Mouse (Mus musculus) hindbrain, embryonic 13.5 days (tissue): ENCODE measurements at regions not wholly inside any gene's neighbourhood (a gene's known extent, or its start where the extent isn't known, plus 50 kb on each side); places are given as distances from the start of the nearest gene placed in this dataset.

Experiments used
- ATAC-seq: fragments of 200-750 bp; cut with Nextera tagmentation; 2 replicates; pipeline ENCODE4 v1.8.0; 2017; ENCODE audit warnings: moderate TSS enrichment; ENCODE audit not compliant: low FRiP score
- H3K27ac ChIP-seq: fragments of 300-500 bp; sonication (generic); 2 replicates; pipeline ENCODE4 v1.5.1; 2015; ENCODE audit warnings: inconsistent platforms, mild to moderate bottlenecking, moderate library complexity
- H3K27me3 ChIP-seq: fragments of 300-500 bp; sonication (generic); 2 replicates; pipeline ENCODE4 v1.6.1; 2015; ENCODE audit warnings: mild to moderate bottlenecking, inconsistent platforms
- H3K36me3 ChIP-seq: fragments of 300-500 bp; sonication (generic); 2 replicates; pipeline ENCODE4 v1.6.1; 2015; ENCODE audit warnings: mild to moderate bottlenecking, inconsistent platforms
- H3K4me1 ChIP-seq: fragments of 300-500 bp; sonication (generic); replicated peaks from 2 replicates; pipeline ENCODE4 v1.6.1; 2015; ENCODE audit warnings: inconsistent platforms
- H3K4me2 ChIP-seq: fragments of 300-500 bp; sonication (generic); 2 replicates; pipeline ENCODE4 v1.6.1; 2015; ENCODE audit warnings: inconsistent platforms, mild to moderate bottlenecking, moderate library complexity
- H3K4me3 ChIP-seq: fragments of 300-500 bp; sonication (generic); 2 replicates; pipeline ENCODE4 v1.5.1; 2015; ENCODE audit warnings: mild to moderate bottlenecking, inconsistent platforms
- H3K9ac ChIP-seq: fragments of 300-500 bp; sonication (generic); 2 replicates; pipeline ENCODE4 v1.6.1; 2015; ENCODE audit warnings: mild to moderate bottlenecking, inconsistent platforms
- H3K9me3 ChIP-seq: fragments of 300-500 bp; sonication (generic); 2 replicates; pipeline ENCODE4 v1.6.1; 2016; ENCODE audit warnings: inconsistent platforms
- WGBS: fragments of 180-500 bp; shearing (Covaris S2); methylation state at CpG from one replicate; pipeline ENCODE4 v1.1.7; 2015; 5-methylcytosine and 5-hydroxymethylcytosine counted together

DNA sequence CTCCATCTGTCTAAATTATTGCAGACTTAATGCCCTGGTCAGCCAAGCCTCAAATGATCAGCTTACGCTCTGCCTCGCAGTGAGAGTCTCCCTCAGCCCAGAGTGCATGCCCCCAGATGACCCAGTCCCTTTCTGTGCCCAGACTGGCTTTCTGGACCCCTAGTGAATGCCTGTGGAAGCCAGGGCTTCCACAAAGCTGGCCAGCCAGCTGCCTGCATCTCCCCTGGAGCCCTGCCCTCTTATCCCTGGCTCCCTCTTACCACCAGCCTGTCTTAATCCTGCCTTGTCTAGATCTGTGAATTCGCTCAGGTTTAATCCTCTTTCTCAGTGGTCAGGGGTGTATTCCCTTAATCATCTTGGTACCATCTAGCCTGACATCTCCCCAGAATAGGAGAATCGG lies 446.8 kb downstream of the Cd83 start:
- Histone ChIP-seq H3K36me3 (no peaks in the 10 kb centered on the region), H3K4me1 (peaks cover 54% of the 10 kb centered on the region), H3K9me3 (no peaks in the 10 kb centered on the region), H3K27ac (no peak overlapping the region), H3K9ac (no peak overlapping the region), H3K4me2 (no peak overlapping the region), H3K4me3 (no peak overlapping the region), H3K27me3 (peaks cover 6% of the 10 kb centered on the region; the same call in 1 of the 2 replicates)
- 53% methylated on average over 4 of the region's 4 CpGs for WGBS
- ATAC-seq, result no peak

DNA sequence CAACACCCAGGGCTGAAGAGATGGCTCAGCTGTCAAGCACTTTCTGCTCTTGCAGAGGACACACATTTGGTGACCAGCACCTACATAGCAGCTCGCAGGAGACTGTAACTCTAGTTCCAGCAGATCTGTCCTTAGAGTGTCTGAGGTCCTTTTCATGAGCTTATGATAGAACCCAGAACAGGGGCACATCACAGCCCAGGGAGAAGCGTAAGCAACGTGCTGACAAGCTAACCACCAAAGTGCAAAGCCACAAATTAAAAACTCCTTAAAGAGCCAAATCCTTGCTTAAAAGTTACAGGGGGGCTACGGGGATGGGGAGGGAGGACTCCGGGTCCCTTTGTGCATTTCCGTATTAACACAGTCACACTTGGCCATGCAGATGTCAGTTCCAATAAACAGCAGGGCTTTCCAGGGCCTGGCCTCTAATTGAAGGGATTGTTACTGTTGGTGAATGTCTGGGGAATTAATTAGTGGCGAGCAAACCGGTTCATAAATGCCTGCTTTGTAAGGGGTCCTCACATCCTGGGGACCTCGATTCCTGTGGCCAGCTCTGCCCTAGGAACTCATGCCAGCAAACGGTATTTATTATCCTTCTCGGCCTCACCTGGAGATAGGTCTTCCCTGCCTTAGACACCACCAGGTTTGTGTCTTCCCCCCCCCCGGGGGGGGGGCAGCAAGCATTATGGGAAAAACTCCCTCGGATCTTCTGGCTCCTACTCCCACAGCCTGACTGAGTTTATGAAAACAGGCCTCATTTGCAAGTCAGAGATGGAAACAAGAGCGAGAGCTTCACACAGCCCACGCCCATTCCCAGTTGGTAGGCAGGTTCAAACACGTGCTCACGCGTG lies 447.5 kb downstream of the Cd83 start:
- no peaks in the 10 kb centered on the region for H3K36me3 ChIP-seq
- ATAC-seq, result peak; percentile 51; the same call in 1 of the 2 replicates
- H3K27me3 ChIP-seq, result peaks cover 6% of the 10 kb centered on the region; the same call in 1 of the 2 replicates
- peaks cover 53% of the 10 kb centered on the region for H3K4me1 ChIP-seq
- H3K4me2 ChIP-seq, result no peak overlapping the region
- H3K27ac ChIP-seq, result no peak overlapping the region
- no peak overlapping the region for H3K4me3 ChIP-seq
- H3K9me3 ChIP-seq, result no peaks in the 10 kb centered on the region
- WGBS, result 30% methylated on average over 18 of the region's 18 CpGs
- no peak overlapping the region for H3K9ac ChIP-seq

DNA sequence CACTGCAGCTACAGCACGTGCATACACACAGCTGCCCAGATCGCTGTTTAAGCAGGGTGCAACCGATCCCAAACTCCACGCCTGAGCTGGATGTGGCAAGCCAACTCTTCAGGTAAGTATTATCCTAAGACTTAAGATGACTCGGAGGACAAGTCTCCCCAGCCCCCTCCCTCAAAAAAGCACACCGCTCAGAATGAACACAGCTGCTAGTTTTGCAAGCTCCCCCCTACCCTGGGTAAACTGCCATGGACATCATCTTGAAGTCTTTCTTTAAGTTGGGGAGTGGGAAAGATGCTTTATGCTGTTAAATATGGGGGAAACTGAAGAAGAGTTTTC lies 448.1 kb downstream of the Cd83 start:
- Histone ChIP-seq H3K4me2 (no peak overlapping the region), H3K4me3 (no peak overlapping the region), H3K27ac (no peak overlapping the region), H3K9me3 (no peaks in the 10 kb centered on the region), H3K9ac (no peak overlapping the region), H3K36me3 (no peaks in the 10 kb centered on the region), H3K27me3 (peaks cover 6% of the 10 kb centered on the region; the same call in 1 of the 2 replicates), H3K4me1 (peaks cover 50% of the 10 kb centered on the region)
- no peak for ATAC-seq
- WGBS, result 76% methylated on average over 6 of the region's 6 CpGs

DNA sequence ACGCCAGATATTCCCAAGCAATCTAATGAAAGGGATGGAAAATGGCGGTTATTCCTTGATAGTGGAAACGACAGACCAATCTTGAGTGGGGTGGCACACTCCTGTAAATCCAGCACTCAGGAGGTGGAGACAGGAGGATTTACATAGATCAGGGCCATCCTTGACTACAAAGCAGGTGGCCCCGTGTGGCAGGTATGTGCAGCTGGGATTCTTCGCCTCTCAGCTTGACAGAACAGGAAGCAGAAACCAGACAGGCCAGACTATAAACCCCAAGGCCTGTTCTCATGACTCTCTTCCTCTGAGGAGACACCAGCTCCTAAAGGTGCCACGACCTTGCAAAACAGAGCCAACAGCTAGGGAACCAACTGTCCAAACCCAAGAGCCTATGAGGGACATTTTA lies 449.7 kb downstream of the Cd83 start:
- Histone ChIP-seq H3K4me2 (no peak overlapping the region), H3K27ac (no peak overlapping the region), H3K4me3 (no peak overlapping the region), H3K9ac (no peak overlapping the region), H3K4me1 (peaks cover 44% of the 10 kb centered on the region), H3K36me3 (no peaks in the 10 kb centered on the region), H3K27me3 (peaks cover 6% of the 10 kb centered on the region; the same call in 1 of the 2 replicates), H3K9me3 (no peaks in the 10 kb centered on the region)
- no peak for ATAC-seq
- WGBS, result 90% methylated on average over 6 of the region's 6 CpGs

DNA sequence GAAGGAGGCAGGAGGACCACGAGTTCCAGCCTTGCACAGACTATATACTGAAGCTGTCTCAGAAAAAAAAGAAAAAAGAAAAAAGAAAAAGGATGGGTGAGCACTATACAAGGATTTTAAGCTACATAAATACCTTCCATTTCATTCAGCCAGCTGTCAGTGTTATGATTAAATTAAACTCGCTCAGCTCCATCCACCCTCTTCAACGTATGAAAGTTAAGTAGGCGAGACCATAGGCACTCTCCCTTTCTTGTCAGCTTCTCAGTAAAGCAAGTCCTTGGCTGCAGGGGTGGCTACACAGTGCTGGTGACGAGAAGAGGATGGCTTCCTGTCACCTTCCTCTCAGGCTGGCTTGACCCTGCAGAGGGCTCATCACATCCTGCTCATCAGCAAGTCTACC lies 450.7 kb downstream of the Cd83 start:
- ATAC-seq, result no peak
- no peak overlapping the region for H3K4me3 ChIP-seq
- H3K36me3 ChIP-seq, result no peaks in the 10 kb centered on the region
- no peak overlapping the region for H3K9ac ChIP-seq
- 74% methylated on average over 5 of the region's 5 CpGs for WGBS
- H3K9me3 ChIP-seq, result no peaks in the 10 kb centered on the region
- no peak overlapping the region for H3K27ac ChIP-seq
- peaks cover 40% of the 10 kb centered on the region for H3K4me1 ChIP-seq
- H3K4me2 ChIP-seq, result no peak overlapping the region
- H3K27me3 ChIP-seq, result peaks cover 6% of the 10 kb centered on the region; the same call in 1 of the 2 replicates

DNA sequence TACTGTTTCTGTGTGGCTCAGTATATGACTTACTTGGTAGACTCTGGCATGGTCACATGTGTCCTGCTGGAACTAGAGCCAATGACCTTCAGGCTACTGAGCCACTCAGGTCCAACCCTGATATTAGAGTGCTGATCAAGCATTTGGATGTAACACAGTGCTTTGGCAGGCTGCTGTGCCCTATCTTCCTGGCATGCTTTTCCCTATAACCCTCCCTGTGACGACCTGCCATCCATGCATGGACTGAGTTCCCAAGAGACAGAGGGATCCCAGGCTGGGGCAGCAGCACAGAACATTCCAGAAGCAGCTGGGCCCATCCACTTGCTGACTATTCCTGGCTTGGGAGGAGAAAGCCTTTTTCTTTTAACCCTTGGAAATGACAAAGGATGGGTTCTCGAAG lies 451.4 kb downstream of the Cd83 start:
- no peak overlapping the region for H3K27ac ChIP-seq
- WGBS, result 78% methylated on average over 2 of the region's 2 CpGs

DNA sequence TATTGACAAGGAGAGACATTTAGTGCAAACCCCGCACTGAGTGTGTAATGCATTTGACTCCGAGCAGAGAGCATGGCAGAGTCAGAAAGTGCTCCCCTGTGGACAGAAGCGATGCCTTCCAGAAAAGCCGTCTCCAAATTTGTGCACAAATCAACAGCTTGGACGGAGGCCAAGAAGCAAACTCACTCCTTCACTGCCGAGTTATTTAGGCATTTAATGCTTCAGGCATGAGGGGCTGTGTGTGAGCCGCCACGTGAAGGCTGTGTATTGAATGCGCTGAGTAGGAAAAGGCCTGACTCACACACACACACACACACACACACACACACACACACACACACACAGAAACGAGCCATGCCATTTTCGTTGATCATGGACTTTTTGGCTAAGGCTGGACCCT lies 453.7 kb downstream of the Cd83 start:
- Histone ChIP-seq H3K9ac (no peak overlapping the region), H3K36me3 (no peaks in the 10 kb centered on the region), H3K9me3 (no peaks in the 10 kb centered on the region), H3K4me1 (peaks cover 15% of the 10 kb centered on the region; the same call in 1 of the 2 replicates), H3K4me3 (no peak overlapping the region), H3K27ac (no peak overlapping the region), H3K4me2 (no peak overlapping the region), H3K27me3 (no peaks in the 10 kb centered on the region; the same call in 1 of the 2 replicates)
- peak; percentile 46 for ATAC-seq
- WGBS, result 50% methylated on average over 11 of the region's 11 CpGs

More for the DNA sequence above, 451.4 kb downstream of the Cd83 start:
- no peak overlapping the region for H3K9ac ChIP-seq
- H3K27me3 ChIP-seq, result peaks cover 2% of the 10 kb centered on the region; the same call in 1 of the 2 replicates
- no peak for ATAC-seq
- peaks cover 37% of the 10 kb centered on the region for H3K4me1 ChIP-seq
- H3K9me3 ChIP-seq, result no peaks in the 10 kb centered on the region
- H3K4me2 ChIP-seq, result no peak overlapping the region
- no peak overlapping the region for H3K4me3 ChIP-seq
- no peaks in the 10 kb centered on the region for H3K36me3 ChIP-seq

DNA sequence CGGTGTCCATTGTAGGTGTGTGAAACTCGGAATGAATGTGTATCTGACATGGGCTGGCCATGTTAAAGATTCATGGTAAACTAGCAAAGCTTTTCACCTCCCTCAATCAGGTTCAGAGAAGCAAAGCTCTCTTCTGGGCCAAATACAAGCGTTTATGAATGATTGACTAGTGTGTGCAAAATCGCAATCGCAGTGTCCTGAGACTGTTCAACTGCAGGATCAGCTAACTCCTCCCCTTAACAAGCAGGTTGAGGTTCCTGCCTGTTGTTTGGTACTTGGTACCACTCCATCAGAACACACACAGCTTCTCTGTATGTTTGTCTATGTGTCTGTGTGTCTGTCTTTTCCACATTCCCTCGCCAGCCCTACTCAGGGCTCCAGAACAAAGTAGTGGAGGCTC lies 458.6 kb downstream of the Cd83 start:
- Histone ChIP-seq H3K9ac (no peak overlapping the region), H3K4me1 (0 out of 2 replicates have a peak, but pooled peaks cover 5% of the 10 kb centered on the region), H3K4me3 (no peak overlapping the region), H3K36me3 (no peaks in the 10 kb centered on the region), H3K4me2 (no peak overlapping the region), H3K27ac (no peak overlapping the region), H3K9me3 (no peaks in the 10 kb centered on the region), H3K27me3 (no peaks in the 10 kb centered on the region; the same call in 1 of the 2 replicates)
- no peak for ATAC-seq
- WGBS, result 94% methylated on average over 6 of the region's 6 CpGs

DNA sequence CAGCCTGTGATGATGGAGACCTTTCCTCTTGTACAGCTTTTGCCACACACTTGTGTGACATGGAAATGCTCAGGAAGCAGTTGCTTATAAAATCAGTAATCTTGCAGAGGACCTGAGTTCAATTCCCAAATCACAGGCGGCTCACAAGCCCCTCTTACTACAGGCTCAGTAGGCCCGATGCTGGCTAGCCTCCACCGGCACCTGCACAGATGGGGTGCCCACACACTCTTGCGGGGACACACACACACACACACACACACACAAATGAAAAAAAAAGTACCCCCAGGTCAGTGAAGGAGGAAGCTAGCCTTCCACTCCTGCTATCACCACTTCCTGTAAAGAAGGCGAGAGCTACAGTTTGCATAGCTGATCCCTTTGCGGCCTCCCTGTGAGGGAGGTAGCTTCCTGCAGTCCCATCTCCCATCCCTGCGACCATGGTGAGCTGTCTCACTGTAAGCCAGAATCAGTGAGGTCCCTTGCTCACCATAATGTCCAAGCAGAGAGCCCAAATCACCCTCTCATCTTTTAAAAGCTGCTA lies 462.2 kb downstream of the Cd83 start:
- H3K9me3 ChIP-seq, result no peaks in the 10 kb centered on the region
- no peaks in the 10 kb centered on the region for H3K4me1 ChIP-seq
- H3K27me3 ChIP-seq, result no peaks in the 10 kb centered on the region
- no peak overlapping the region for H3K4me2 ChIP-seq
- H3K36me3 ChIP-seq, result no peaks in the 10 kb centered on the region
- no peak overlapping the region for H3K4me3 ChIP-seq
- no peak for ATAC-seq
- H3K27ac ChIP-seq, result no peak overlapping the region
- WGBS, result 88% methylated on average over 7 of the region's 7 CpGs
- no peak overlapping the region for H3K9ac ChIP-seq

DNA sequence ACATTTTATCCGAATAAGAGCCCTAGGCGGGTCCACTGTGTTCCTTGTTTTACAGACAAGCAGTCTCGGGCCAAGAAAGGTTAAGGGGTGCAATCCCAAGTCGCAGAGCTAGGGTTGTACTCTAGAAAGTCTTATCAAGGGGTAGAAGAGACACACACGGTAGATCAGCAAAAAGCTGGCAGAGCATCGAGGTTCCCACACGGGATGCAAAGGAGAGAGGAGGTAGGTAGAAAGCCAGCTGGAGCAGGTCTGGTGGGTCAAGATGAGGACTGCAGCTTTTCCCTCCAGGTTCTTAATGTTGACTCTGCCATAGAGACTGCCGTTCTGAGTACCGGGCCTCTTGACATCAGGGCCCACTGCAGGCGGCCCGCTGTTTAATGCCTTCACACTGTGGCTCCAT lies 463.3 kb downstream of the Cd83 start:
- no peaks in the 10 kb centered on the region for H3K9me3 ChIP-seq
- no peaks in the 10 kb centered on the region for H3K4me1 ChIP-seq
- no peak overlapping the region for H3K27ac ChIP-seq
- ATAC-seq, result no peak
- no peak overlapping the region for H3K4me2 ChIP-seq
- 90% methylated on average over 11 of the region's 11 CpGs for WGBS
- H3K36me3 ChIP-seq, result no peaks in the 10 kb centered on the region
- no peaks in the 10 kb centered on the region for H3K27me3 ChIP-seq
- no peak overlapping the region for H3K4me3 ChIP-seq
- no peak overlapping the region for H3K9ac ChIP-seq

DNA sequence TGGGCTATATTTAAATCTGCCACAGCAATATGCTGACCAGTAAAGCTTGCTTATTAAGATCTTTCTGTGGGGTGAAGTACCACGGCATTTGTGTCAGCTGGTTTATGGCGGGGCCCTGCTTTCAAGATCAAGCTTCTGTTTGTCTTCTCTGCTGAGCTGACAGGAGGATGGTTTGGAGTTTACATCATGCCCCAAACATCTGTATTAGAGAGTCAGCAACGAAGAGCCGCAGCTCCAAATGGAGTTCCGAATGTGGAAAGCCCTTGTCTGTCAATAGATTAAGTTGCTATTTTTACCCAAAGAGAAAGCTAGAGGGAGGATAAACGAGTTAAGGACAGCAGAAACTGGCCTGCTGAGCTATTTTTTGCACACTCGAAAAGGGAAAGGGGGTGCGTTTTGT lies 463.8 kb downstream of the Cd83 start:
- H3K4me3 ChIP-seq, result no peak overlapping the region
- no peak overlapping the region for H3K27ac ChIP-seq
- no peaks in the 10 kb centered on the region for H3K27me3 ChIP-seq
- H3K4me2 ChIP-seq, result no peak overlapping the region
- H3K36me3 ChIP-seq, result no peaks in the 10 kb centered on the region
- no peak overlapping the region for H3K9ac ChIP-seq
- H3K9me3 ChIP-seq, result no peaks in the 10 kb centered on the region
- no peaks in the 10 kb centered on the region for H3K4me1 ChIP-seq
- no peak for ATAC-seq
- WGBS, result 58% methylated on average over 8 of the region's 8 CpGs

DNA sequence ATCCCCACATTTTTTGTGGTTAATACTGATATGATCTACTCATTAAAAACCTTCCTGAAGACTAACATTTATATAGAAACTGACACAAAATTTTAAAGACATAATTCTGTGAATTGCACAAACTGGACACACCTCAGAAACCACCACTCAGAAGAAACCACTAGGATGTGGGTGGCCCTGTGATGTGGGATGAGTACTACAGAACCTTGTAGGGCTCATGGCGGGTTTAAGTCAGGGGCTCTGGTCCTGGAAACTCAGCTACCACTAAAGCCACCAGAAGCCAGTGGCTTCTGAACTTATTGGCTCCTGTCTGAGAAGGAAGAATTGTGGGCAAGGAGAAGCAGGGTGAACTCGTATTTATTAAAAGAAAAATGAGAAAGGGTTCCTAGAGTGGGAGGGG lies 464.5 kb downstream of the Cd83 start:
- Histone ChIP-seq H3K9me3 (no peaks in the 10 kb centered on the region), H3K4me3 (no peak overlapping the region), H3K4me2 (no peak overlapping the region), H3K9ac (no peak overlapping the region), H3K36me3 (no peaks in the 10 kb centered on the region), H3K4me1 (no peaks in the 10 kb centered on the region), H3K27me3 (no peaks in the 10 kb centered on the region), H3K27ac (no peak overlapping the region)
- 89% methylated on average over 2 of the region's 2 CpGs for WGBS
- no peak for ATAC-seq
